Mouse (Mus musculus) mature B cell (primary cell): ENCODE measurements around the gene Cops2.

Source experiments
- in situ Hi-C: fragments of 300-500 bp; cut with MboI; formaldehyde crosslinking; loops from 2 replicates; pipeline ENCODE4 v1.14.3; 2019

The Cops2 gene

GRCm38 (mm10) chr2:125858521-125859280 is at the start of gene Cops2, which contains the start of gene Galk2:
Cops2 (minus strand) TSS chr2:125859139.
Galk2 (plus strand) TSS chr2:125859109.
- in situ Hi-C loops: no loop called here

DNA sequence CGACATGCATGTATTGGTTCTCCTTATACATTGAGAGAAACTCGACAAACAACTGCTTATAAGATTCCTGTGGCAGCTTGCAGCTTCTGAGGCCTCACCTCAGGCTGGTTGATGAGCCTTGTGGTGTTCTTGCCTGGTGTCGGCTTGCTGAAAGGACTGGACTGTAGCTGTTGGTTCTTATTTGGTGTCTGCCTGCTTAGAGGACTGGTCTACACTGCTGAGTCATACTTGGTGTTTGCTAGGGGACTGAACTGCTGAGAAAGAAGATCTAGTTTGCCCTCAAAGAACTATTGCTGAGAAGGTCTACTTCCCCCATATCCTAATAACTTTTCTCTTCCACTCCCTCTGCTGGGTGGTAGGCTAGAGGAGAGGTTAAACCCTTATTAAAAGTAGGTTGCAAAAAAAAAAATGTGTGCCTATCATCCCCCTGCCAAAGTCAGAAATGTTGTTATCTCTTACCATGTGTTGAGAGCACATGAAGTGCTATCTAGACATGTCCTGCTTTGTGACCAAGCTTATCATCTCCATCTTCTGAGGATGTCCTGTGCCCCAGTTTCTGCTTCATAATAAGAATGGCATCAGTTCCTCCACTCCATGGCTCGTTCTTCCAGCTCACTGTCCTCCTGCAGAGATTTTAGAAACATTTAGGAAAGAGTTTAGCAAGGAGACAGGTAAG is 48.8 kb upstream of the Cops2 start:
- in situ Hi-C loops: no loop called here

GRCm38 (mm10) chr2:125906407-125907066 is 47.6 kb upstream of the Cops2 start:
- in situ Hi-C loops: no loop called here

DNA sequence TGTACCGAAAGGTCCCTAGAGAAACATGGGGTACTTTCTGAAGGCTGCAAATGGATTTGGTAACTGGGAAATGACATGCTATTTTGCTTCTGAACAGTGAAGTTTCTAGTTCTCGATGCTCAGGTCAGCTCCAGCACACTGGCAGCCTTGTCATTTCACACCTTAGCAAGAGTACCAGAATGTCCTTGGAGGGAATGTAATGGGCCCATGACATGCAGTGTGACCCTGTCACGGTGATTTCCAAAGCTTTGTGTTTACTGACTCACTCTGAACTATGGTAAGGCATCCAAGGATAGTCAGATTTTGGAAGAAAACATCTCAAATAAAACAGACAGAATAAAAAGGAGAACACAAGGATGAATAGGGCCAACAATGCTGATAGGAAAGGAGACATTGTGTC is 42.5 kb upstream of the Cops2 start:
- in situ Hi-C loops: no loop called here

DNA sequence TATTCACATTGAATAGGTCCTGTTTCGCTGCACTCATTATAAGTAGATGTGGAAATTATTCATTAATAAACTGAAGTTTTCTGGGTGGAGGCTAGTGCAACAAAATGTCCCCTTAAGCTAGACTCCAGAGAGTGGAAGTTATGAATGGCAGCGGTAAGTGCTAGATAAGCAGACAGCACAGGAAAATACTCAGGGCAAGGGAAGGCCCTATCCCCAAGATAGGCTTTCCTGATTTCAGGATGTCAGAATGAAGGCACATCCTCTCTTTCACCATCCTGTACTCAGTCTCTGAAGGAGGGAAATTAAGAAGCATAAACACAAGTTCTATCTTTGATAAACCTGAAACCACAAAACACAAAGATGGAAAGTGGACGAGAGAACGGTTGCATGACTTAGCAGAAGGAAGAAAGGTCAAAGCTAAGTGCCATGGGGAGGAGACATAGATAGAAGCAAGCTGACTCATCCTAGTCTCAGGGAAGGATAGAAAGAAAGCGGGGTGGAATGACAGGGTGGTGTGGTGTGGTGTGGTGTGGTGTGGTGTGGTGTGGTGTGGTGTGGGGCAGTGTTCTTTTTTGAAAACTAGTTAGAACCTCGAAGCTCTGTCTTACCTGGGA is 42.0 kb upstream of the Cops2 start:
- in situ Hi-C loops: no loop called here

DNA sequence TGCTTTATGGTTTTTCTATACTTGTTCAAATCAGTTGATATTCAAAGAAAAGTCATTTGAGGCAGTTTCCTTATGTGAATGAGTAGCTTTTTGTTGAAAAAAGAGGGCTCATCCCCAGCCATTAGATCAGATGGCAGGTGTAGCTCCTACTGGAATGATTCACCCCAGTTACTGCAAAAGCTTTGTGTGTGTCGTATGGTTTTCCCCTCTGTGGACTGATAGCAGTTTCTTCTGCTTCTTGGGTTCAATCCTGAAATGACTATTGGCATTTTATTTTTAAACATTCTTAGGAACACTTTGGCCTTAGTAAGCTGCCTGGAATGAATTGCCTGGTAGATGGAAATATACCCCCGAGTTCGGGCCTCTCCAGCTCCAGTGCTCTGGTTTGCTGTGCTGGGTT is 37.4 kb upstream of the Cops2 start:
- in situ Hi-C loops: no loop called here

- in situ Hi-C loops: no loop called here
Measured at GRCm38 (mm10) chr2:125895099-125895498, 36.2 kb upstream of the Cops2 start.

- in situ Hi-C loops: no loop called here
Measured at GRCm38 (mm10) chr2:125893096-125893495, 34.2 kb upstream of the Cops2 start.

- in situ Hi-C loops: no loop called here
Measured at GRCm38 (mm10) chr2:125885891-125886576, 27.1 kb upstream of the Cops2 start.

GRCm38 (mm10) chr2:125870159-125870558 is 11.2 kb upstream of the Cops2 start:
- in situ Hi-C loops: no loop called here

DNA sequence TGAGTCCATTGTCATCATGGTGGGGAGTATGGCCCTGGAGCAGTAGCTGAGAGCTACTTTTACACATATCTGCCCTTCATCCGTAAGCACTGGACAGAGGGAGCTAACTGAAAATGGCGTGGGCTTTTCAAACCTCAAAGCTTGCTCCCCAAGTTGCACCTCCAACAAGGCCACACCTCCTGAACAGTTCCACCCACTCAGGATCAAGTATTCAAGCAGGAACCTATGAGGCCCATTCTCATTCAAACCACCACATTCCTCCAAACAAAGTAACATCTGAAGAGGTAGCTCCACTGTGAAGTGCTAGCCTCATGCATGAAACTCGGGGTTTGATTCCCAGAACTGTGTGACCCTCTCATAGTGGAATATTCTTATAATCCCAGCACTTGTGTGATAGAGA is 9.4 kb upstream of the Cops2 start:
- in situ Hi-C loops: no loop called here

DNA sequence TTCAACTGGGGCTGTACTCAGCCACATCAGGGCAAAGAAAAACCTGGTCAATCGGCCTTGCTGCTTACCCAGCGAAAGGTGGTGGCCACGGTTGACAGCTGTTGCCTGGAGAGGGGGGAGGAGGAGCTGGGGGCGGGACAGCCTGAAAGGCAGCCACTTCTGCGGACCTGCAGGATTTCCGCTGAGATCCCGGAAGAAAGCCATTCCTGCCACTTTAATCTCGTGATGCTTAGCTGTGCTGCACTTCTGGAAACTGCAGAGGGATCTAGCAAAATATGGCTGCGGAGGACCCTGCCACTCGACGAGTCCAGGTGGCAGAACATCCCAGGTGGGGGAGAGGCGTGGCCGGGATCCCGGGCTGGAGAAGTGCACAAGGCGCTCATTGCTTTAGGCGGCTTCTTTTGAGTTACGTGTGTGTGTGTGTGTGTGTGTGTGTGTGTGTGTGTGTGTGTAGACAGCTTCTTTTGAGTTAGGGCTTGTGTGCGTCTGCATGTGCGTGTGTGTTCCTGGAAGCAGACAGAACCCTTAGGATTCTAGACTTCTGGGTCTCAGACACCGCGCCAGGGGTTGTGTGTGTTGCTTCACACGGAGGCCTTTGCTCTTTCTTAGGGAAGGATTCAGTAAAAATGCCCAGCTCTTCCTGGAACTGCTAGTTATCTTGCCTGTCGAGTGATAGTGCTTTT is 7.3 kb upstream of the Cops2 start:
- in situ Hi-C loops: no loop called here

GRCm38 (mm10) chr2:125865585-125865984 is 6.6 kb upstream of the Cops2 start:
- in situ Hi-C loops: no loop called here

- in situ Hi-C loops: no loop called here
Measured at GRCm38 (mm10) chr2:125864551-125864950, 5.6 kb upstream of the Cops2 start.

GRCm38 (mm10) chr2:125863799-125864198 is 4.9 kb upstream of the Cops2 start:
- in situ Hi-C loops: no loop called here

GRCm38 (mm10) chr2:125857707-125858106 is 1.2 kb downstream of the Cops2 start:
- in situ Hi-C loops: no loop called here

DNA sequence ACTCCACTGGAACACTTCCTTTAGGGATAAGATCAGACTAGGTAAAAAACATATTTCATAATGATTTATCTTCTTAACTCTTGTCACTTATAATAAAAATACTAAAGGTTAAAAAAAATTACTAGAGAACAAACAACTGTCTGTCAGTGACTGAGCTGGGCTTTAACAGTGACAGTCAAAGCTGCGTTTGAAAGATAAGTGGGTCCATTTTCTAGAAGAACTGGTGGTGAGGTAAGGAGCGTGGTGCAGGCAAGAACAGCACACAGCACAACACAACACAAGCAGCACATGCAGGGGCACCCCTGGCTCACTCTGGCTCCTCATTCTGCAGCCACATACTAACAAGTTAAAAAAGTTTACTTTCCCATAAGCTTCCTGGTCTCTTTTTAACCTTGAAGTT is 7.7 kb downstream of the Cops2 start:
- in situ Hi-C loops: no loop called here

GRCm38 (mm10) chr2:125838708-125839284 is 20.1 kb downstream of the Cops2 start:
- in situ Hi-C loops: no loop called here

- in situ Hi-C loops: no loop called here
Measured at GRCm38 (mm10) chr2:125838091-125838490, 20.8 kb downstream of the Cops2 start.

GRCm38 (mm10) chr2:125829924-125830323 is 29.0 kb downstream of the Cops2 start:
- in situ Hi-C loops: no loop called here

DNA sequence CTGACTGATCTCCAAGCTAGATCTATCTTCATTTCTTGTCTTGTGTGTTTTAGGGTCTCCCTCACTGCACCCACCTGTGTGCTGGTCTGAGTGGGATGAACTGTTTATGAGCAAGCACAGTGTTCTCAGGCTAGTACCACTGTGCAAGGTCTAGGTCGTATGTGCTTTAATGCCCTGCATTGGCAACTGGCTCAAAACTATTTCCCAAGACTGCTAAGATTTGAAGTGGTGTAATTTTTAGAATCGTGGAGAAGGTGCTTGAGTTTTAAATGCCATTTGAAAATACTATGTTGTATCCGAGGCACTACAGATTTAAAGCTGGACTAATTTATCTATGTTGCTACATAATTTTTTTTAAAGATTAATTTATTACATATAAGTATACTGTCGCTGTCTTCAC is 31.0 kb downstream of the Cops2 start:
- in situ Hi-C loops: no loop called here
